Mouse (Mus musculus) gastrocnemius, postnatal 14 days (tissue): ENCODE measurements around the gene Rbpjl. TPM values are rescaled to one million over a fixed set of nuclear protein-coding genes. Genes with fewer than 3 reads are reported as not detected.

Source experiments
- DNase-seq: peaks from one replicate; pipeline ENCODE4 v3.0.0; 2021; ENCODE audit warnings: mixed read lengths
- intact Hi-C: fragments of 180-260 bp; cut with DNase I; formaldehyde crosslinking; loops from one replicate; pipeline ENCODE4 v1.15.1; 2025; ENCODE audit warnings: low total_unique reads
- microRNA-seq, 2 experiments: library from miRNA; unstranded; fragments of <30 nt; microRNA quantifications; one replicate each; pipeline ENCODE4 v1.2.0; 2021
- total RNA-seq, 2 experiments: library from RNA; stranded (reverse); gene quantifications; 2 replicates each; pipeline ENCODE4 v1.2.3; 2021

The Rbpjl gene
- total RNA-seq, 2 experiments from 2014 or later = 0.07 TPM; not detected in 1

DNA sequence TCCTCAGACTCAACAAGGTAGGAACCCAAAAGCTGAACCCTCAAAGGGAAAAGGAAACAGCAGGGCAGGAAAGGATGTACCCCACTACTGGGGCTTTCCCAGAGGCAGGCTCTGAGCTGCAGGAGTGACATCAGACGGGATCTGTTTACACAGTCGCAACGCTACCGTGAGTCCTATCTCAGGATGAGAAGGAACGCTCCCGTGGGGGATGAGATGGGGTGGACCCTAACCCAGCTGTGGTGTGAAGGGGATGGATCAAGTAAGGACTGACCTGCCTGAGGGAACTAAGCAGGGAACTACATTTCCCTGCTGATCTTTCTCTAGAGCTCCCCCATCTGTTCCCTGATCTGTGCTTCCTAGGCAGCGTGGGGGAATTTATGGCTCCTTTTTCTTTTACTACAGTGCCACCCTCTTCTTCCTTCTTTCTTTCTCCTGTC, 53.9 kb downstream of the Rbpjl start, which contains the start of gene Sys1:
Sys1 (plus strand) TSS at position 101 of the 437 bp plus-strand sequence.
- intact Hi-C loops = no loop called here
- DNase-seq = no peak

- intact Hi-C loops = no loop called here
- DNase-seq = no peak
These were observed 55.0 kb downstream of the Rbpjl start for GRCm38 (mm10) chr2:164457942-164458341.

- DNase-seq = no peak
- intact Hi-C loops = no loop called here
These were observed 55.6 kb downstream of the Rbpjl start for GRCm38 (mm10) chr2:164458535-164458934.

- DNase-seq = peak; percentile 97
- intact Hi-C loops = loop anchor here (5.0 kb wide), 1 partner anchor 44 kb away; no protein-coding TSS in a partner anchor
These were observed 58.0 kb downstream of the Rbpjl start, which contains the start of gene Gm20458 for GRCm38 (mm10) chr2:164460745-164461551. TSS of gene Gm20458 (plus strand) at chr2:164460967.

Small RNA genes within 50 kb of the gene (microRNA-seq; reads per million reads assigned to microRNA genes)
- gene Mir7678 = 0 reads per million in 2 experiments

Other genes starting within 250 kb of the Rbpjl start
- gene Kcns1, start 232.0 kb upstream of the Rbpjl start, total RNA-seq = 1 to 10 TPM; 1.2 to 2.8 TPM
- under 1 TPM; 0.44 to 0.62 TPM for gene Wfdc5, start 220.4 kb upstream of the Rbpjl start, total RNA-seq
- not detected for gene Wfdc12, start 212.5 kb upstream of the Rbpjl start, total RNA-seq
- gene Wfdc15a, start 203.0 kb upstream of the Rbpjl start, total RNA-seq = not detected
- not detected for gene Wfdc15b, start 181.5 kb upstream of the Rbpjl start, total RNA-seq
- not detected for gene Svs2, start 164.7 kb upstream of the Rbpjl start, total RNA-seq
- not detected for gene Svs3b, start 146.5 kb upstream of the Rbpjl start, total RNA-seq
- not detected for gene Svs4, start 124.7 kb upstream of the Rbpjl start, total RNA-seq
- not detected for gene Svs3a, start 113.9 kb upstream of the Rbpjl start, total RNA-seq
- not detected for gene Svs6, start 86.4 kb upstream of the Rbpjl start, total RNA-seq
- not detected for gene Svs5, start 70.4 kb upstream of the Rbpjl start, total RNA-seq
- under 1 TPM; 0.64 to 0.66 TPM for gene Slpi, start 14.0 kb upstream of the Rbpjl start, total RNA-seq
- gene Matn4, start 2.0 kb downstream of the Rbpjl start, total RNA-seq = 1 to 10 TPM; 3.7 to 5.4 TPM
- 10 to 100 TPM; 45.1 to 72.6 TPM for gene Sdc4, start 40.7 kb downstream of the Rbpjl start, total RNA-seq
- gene Sys1, start 53.8 kb downstream of the Rbpjl start, total RNA-seq = 10 to 100 TPM; 15.0 to 15.6 TPM
- gene Gm20458, start 57.8 kb downstream of the Rbpjl start, total RNA-seq = 1 to 10 TPM in 1 of 2 experiments, under 1 TPM in 1; 0.62 to 2.6 TPM
- not detected for gene Trp53tg5, start 70.6 kb downstream of the Rbpjl start, total RNA-seq
- 10 to 100 TPM; 14.6 to 20.6 TPM for gene Dbndd2, start 83.0 kb downstream of the Rbpjl start, total RNA-seq
- gene Pigt, start 94.4 kb downstream of the Rbpjl start, total RNA-seq = 10 to 100 TPM; 36.8 to 41.0 TPM
- gene Wfdc2, start 159.3 kb downstream of the Rbpjl start, total RNA-seq = not detected
- not detected for gene Spint3, start 170.3 kb downstream of the Rbpjl start, total RNA-seq
- gene Wfdc6a, start 182.3 kb downstream of the Rbpjl start, total RNA-seq = not detected
- not detected for gene Eppin, start 190.5 kb downstream of the Rbpjl start, total RNA-seq
- not detected for gene Wfdc6b, start 210.4 kb downstream of the Rbpjl start, total RNA-seq
- not detected for gene Wfdc8, start 210.5 kb downstream of the Rbpjl start, total RNA-seq
- gene Wfdc16, start 235.7 kb downstream of the Rbpjl start, total RNA-seq = not detected